Mouse (Mus musculus): Measurements from ENCODE around the gene Mtf1.
A peak's percentile ranks its signal among the peaks of the same experiment; 100 is the strongest.

GRCm38 (mm10) chr4:124802309-124803260 lies 681 bp downstream of the Mtf1 start:
- peak; percentile 75; the same call in 1 of the 2 replicates for TF ChIP-seq POLR2A (IDR thresholded peaks at IDR 0.05; ENCODE audit: borderline replicate concordance, control insufficient read depth, low read depth, low read length)
- TF ChIP-seq CTCF (IDR thresholded peaks at IDR 0.05; ENCODE audit: control insufficient read depth, insufficient read depth, low read length) = no peak

Measured in bone marrow, adult 2 months (tissue).